Mouse (Mus musculus) cerebellum, postnatal 36 days (tissue): ENCODE measurements around the gene Cpne7.

Experiments
- DNase-seq, 2 experiments: peaks; one replicate each; pipeline ENCODE4 v3.0.0; 2021 to 2022; ENCODE audit warnings: mixed read lengths in 2 of 2

Cpne7 gene

GRCm38 (mm10) chr8:123114644-123115043 lies 2.5 kb upstream of the Cpne7 start:
- no peak for DNase-seq

GRCm38 (mm10) chr8:123117744-123118143 lies 570 bp downstream of the Cpne7 start:
- no peak for DNase-seq

DNA sequence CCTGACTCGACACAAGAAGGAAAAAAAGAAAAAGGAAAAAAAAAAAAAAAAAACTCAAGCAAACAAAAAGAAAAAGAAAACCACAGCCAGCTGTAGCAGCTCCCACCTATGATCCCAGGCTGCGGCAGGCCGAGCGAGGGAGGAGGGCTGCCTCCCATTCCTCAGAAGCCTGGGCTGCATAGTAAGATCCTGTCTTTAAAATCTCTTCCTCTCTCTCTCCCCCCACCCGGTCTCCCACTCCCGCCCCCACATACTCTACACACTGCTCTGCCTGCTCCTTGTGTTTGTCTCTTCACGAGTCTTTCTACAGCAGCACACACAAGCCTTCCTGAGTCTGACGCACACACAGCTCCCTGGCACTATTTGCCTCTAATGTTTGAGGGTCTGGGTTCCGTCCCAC lies 4.9 kb downstream of the Cpne7 start:
- DNase-seq = no peak

DNA sequence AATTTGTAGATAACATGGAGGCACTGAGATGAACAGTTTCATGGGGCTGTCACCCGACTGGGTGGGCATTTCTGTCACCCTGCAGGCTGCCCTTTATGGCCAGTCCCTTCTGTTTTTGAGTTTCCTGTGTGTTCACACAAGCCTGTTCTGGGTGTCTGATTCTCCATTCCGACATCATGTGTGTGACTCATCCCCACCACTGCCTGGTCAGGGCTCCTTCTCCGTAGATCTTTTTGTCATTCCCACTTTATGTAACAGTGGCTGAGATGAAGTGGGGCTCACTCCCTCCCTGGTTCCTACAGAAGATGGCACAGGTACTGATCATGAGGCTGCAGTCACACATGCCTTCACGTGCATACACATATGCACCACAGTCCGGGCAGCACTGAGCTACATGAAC lies 5.5 kb downstream of the Cpne7 start:
- DNase-seq = no peak

- no peak for DNase-seq
Observed at GRCm38 (mm10) chr8:123126193-123126816, 9.1 kb downstream of the Cpne7 start.

GRCm38 (mm10) chr8:123131041-123131440 lies 13.9 kb downstream of the Cpne7 start:
- DNase-seq = no peak

GRCm38 (mm10) chr8:123132953-123133352 lies 15.8 kb downstream of the Cpne7 start:
- no peak for DNase-seq

DNA sequence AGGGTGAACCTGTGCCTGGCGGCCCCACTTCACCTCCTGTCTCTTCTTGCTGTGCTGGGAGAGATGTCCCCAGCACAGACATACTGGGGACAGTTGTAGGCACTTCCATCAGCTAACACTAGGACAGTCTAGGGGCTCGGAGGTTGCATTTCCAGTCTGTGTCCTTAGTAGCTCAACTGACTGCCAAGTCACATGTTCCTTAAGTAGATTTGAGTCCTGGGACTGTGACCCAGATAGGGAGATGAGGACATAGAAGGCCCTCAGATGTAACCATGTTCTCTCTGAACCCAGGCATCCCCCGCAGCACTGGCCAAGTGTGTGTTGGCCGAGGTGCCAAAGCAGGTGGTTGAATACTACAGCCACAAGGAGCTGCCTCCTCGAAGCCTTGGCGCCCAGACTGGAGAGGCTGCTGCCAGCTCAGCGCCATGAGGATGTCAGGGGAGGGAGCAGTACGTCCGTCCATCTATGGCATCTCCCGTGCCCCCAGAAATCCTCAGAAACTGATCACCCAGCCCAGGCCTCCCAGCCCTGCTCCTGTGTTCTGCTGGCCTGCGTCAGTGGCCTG lies 17.1 kb downstream of the Cpne7 start:
- no peak for DNase-seq

DNA sequence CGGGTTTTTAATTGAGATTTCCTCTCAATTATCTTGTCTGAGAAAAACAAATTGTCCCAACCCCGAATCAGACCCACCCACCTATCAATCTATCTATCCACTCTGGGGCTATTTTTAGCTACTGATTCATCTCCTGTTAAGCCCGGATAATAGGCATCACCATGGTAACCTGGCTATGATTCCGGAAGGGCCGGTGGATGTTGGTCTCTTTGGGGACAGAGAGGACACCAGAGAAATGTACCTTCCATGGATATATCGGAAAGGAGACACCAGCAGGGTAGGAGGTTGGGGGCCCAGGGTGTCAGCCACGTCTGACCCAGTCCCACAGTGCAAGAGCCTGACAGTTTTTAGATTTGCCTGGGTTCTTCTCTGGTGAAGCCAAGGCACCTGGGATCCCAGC lies 18.2 kb downstream of the Cpne7 start:
- DNase-seq = no peak

GRCm38 (mm10) chr8:123135806-123136205 lies 18.6 kb downstream of the Cpne7 start:
- no peak for DNase-seq

DNA sequence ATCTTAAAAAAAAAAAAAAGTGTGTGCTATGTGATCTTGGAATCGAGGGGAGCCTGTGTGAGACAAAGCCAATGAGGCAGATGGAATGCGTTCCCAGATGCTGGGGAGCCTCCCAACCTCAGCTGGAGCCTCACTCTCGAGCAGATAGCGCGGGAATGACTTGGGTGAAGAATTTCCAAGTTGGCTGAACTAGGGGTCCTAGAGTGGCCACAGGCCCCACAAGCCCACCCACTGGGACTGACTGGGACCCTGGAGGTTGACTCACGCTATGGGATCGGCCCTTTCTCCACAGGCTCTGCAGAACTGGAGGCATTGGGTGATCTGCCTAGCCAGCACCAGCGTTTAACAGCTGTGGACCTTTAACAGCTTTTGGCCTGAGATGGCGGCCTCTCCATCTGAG lies 19.1 kb downstream of the Cpne7 start:
- DNase-seq = no peak

DNA sequence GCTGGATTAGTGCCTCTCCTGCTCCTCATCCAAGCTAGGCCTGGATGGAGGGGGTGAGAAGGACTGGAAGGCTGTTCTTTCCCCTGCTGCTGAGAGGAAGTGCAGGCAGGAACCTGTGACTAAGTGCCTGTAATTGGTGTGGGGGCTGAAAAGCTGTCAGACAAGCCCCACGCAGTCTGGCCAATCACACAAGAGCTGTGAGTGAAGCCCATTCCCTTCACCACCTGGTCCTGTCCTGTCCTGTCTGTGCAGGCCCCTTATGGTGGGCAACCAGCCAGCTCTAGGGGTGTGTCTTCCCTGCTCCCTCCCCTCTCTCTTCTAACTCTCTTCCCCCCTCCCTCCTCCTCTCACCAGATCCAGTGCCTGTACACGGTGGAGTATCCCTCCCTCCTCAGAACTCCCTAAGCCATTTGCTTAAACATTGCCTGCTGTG lies 20.5 kb downstream of the Cpne7 start:
- no peak for DNase-seq

GRCm38 (mm10) chr8:123138741-123139140 lies 21.6 kb downstream of the Cpne7 start:
- no peak for DNase-seq

DNA sequence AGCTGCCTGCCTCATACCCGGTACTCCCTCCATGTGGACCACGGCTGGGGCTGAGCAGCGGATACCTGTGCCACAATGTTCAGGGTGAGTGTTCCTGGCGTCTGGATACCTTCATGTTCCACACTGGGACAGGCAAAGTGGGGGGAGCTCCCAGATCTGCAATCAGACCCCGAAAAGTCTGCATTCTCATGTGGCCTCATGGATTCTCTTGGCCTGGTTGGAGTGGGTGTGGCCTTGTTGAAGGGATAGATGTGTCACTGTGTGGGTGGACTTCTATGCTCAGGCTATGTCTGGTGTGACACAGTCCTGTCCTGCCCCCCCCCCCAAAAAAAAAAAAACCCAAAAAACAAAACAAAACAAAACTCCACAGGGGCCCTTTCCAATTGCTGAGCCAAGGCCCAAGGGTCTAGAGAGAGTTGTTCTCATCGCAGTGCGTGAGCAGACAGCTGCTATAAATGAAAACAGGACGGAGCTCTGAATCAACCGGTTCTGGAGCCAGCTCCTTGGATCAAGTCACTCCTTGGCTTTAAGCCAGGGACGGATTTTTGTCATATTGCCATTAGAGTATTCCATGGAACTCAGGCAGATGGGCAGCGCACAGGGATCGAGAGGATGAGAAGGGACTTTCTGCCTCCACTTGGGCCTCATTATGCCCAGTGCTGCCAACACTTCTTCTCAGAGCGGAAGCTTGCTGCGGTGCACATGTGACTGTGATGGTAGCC lies 24.7 kb downstream of the Cpne7 start:
- DNase-seq = peak; percentile 67 to 86

GRCm38 (mm10) chr8:123145279-123145678 lies 28.1 kb downstream of the Cpne7 start:
- DNase-seq = no peak

- DNase-seq = no peak
Observed at GRCm38 (mm10) chr8:123146390-123146789, 29.2 kb downstream of the Cpne7 start.

GRCm38 (mm10) chr8:123150737-123151171 lies 33.6 kb downstream of the Cpne7 start:
- no peak for DNase-seq

GRCm38 (mm10) chr8:123155177-123155576 lies 38.0 kb downstream of the Cpne7 start:
- DNase-seq = peak; percentile 29 to 34

- DNase-seq = no peak
Observed at GRCm38 (mm10) chr8:123156070-123156773, 39.0 kb downstream of the Cpne7 start.

- DNase-seq = no peak
Observed at GRCm38 (mm10) chr8:123157888-123158465, 40.8 kb downstream of the Cpne7 start, which contains the start of gene Sult5a1. Gene Sult5a1 (minus strand): TSS chr8:123158315.

GRCm38 (mm10) chr8:123181391-123181790 lies 64.2 kb downstream of the Cpne7 start:
- DNase-seq = no peak
